Mouse (Mus musculus): Measurements from ENCODE around the gene Pla2g2c. TPM values are rescaled to one million over a fixed set of nuclear protein-coding genes. Genes with fewer than 3 reads are reported as not detected.
A peak's percentile ranks its signal among the peaks of the same experiment; 100 is the strongest.

The Pla2g2c gene
- polyA plus RNA-seq, 1 experiment from 2014 or later: not detected

DNA sequence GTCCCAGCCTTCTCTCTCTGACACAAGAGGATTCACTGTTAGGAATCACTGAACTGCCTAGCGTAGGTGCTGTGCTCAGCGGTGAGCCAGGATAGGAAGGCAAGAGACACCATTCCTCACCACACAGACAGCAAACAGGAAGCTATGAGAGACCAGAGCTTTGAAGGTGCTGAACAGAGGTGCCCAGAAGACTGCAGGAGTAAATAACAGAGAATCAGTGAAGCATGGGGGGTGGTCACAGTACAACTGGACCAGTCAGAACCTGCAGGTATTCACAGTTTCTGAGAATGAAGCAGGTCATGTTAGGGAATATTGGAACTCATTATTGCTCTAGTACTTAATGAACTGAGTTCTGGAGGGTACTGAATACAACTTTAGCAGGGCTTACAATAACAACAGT lies 26.3 kb upstream of the Pla2g2c start:
- 41% methylated on average over 2 of the region's 2 CpGs for WGBS (ENCODE audit: insufficient replicate concordance)
- H3K4me2 ChIP-seq (ENCODE audit: low read depth, low read length): no peak overlapping the region
- no peaks in the 10 kb centered on the region for H3K36me3 ChIP-seq (replicated peaks; ENCODE audit: insufficient read depth, low read length)
- H3K4me3 ChIP-seq (ENCODE audit: low read depth, low read length): no peak overlapping the region
- H3K27ac ChIP-seq (ENCODE audit: low read depth): no peak overlapping the region
- ATAC-seq (no peak), DNase-seq (no peak)
- H3K27me3 ChIP-seq (ENCODE audit: insufficient read depth, low read length): 0 out of 2 replicates have a peak, but pooled peaks cover 3% of the 10 kb centered on the region
- no peaks in the 10 kb centered on the region for H3K4me1 ChIP-seq (ENCODE audit: insufficient read depth)
- TF ChIP-seq EP300 (IDR thresholded peaks at IDR 0.05; ENCODE audit: low read depth): no peak
- H3K9me3 ChIP-seq (ENCODE audit: low read length): no peaks in the 10 kb centered on the region
- no peak overlapping the region for H3K9ac ChIP-seq (replicated peaks)

DNA sequence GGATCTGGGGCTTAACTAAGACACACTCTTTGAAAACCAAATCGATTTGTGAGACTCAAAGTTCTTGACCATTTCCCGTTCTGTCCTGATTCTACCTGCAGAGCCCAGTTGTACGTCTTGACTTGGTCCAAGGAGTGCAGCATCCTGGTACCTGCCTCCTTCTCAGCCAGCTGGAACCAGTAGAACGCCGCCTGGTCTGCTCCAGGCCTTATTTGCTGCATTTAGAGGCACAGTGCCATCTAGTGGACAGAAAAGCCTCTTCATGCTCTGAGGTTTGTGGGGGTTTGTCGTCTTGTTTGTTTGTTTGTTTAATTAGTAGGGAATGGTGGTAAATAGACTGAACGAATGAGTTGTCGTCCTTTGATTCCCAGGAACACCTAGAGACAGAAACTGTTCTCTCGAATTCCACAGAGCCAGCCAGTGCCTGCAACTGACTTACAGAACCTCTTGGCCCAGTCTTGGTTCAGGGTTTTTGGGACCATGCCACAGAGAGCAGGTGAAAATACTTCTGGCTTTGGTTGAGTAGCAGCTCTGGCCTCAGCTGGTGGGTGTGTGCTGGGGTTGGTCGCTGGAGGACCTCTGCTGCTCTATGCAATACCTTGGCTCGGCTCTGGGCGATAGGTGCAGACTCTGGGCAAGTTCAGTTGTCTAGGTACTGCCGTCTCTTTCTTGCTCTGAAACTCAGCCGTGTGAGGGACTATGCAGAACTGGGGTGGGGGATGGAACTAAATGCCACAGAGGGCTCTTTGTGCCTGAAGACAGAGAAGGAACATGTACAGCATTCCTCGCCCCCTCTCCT lies 24.2 kb upstream of the Pla2g2c start:
- ATAC-seq: no peak

DNA sequence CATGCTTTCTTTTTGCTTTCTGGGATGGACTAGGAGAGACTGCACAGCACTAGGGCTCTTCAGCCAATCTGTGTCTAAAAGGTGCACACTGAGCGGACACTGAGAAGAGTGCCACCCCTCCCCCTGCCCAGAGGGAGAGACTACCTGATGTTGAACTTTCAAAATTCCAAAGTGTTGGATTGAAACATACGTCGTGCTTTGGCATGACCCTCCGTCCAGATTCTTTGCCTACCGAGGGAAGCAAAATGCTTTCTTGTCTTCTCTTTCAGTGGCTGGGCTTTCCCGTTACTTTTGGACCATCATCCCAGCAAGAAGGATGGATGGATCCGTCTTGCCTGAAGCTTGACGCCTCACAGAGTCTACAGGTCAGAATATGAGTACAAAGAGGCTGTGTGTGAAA lies 23.5 kb upstream of the Pla2g2c start:
- Histone ChIP-seq H3K4me1 (ENCODE audit: insufficient read depth) (no peaks in the 10 kb centered on the region), H3K4me3 (ENCODE audit: low read depth, low read length) (no peak overlapping the region), H3K36me3 (replicated peaks; ENCODE audit: insufficient read depth, low read length) (no peaks in the 10 kb centered on the region), H3K4me2 (ENCODE audit: low read depth, low read length) (no peak overlapping the region), H3K27ac (ENCODE audit: low read depth) (no peak overlapping the region), H3K27me3 (ENCODE audit: insufficient read depth, low read length) (no peaks in the 10 kb centered on the region), H3K9me3 (ENCODE audit: low read length) (no peaks in the 10 kb centered on the region), H3K9ac (replicated peaks) (no peak overlapping the region)
- WGBS (ENCODE audit: insufficient replicate concordance): 61% methylated on average over 8 of the region's 8 CpGs
- TF ChIP-seq EP300 (IDR thresholded peaks at IDR 0.05; ENCODE audit: low read depth): no peak
- no peak for TF ChIP-seq CTCF (IDR thresholded peaks at IDR 0.05; ENCODE audit: low read depth)
- DNase-seq (no peak), ATAC-seq (no peak)

More for the DNA sequence above, 24.2 kb upstream of the Pla2g2c start:
- TF ChIP-seq CTCF (IDR thresholded peaks at IDR 0.05; ENCODE audit: low read depth): peak; percentile 83
- TF ChIP-seq EP300 (IDR thresholded peaks at IDR 0.05; ENCODE audit: low read depth): no peak
- H3K4me3 ChIP-seq (ENCODE audit: low read depth, low read length): no peak overlapping the region
- no peaks in the 10 kb centered on the region for H3K4me1 ChIP-seq (ENCODE audit: insufficient read depth)
- H3K27me3 ChIP-seq (ENCODE audit: insufficient read depth, low read length): no peaks in the 10 kb centered on the region
- no peaks in the 10 kb centered on the region for H3K9me3 ChIP-seq (ENCODE audit: low read length)
- H3K27ac ChIP-seq (ENCODE audit: low read depth): no peak overlapping the region
- no peak overlapping the region for H3K9ac ChIP-seq (replicated peaks)
- 28% methylated on average over 15 of the region's 15 CpGs for WGBS (ENCODE audit: insufficient replicate concordance)
- H3K36me3 ChIP-seq (replicated peaks; ENCODE audit: insufficient read depth, low read length): no peaks in the 10 kb centered on the region
- DNase-seq: peak; percentile 31
- H3K4me2 ChIP-seq (ENCODE audit: low read depth, low read length): no peak overlapping the region

DNA sequence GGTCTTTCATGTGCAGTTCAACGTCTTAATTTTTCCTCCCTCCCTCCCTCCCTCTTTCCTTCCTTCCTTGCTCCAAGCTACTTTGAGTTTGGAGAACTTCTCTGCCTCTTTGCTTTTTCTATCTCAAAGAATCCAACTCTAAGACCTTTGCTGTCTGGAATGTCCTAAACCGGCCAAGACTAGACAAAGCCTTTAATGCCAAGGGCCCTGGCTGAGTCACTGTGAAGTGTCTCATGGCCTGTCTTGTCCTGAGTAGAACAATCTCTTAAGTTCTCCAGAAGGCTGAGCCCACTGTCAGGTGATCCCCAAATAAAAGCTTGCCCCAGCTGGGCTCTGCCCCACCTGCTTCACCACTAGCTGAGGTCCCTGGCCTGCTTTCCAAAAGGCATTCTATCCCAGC lies 22.6 kb upstream of the Pla2g2c start:
- Histone ChIP-seq H3K4me3 (ENCODE audit: low read depth, low read length) (no peak overlapping the region), H3K4me2 (ENCODE audit: low read depth, low read length) (no peak overlapping the region), H3K9me3 (ENCODE audit: low read length) (no peaks in the 10 kb centered on the region), H3K36me3 (replicated peaks; ENCODE audit: insufficient read depth, low read length) (no peaks in the 10 kb centered on the region), H3K27me3 (ENCODE audit: insufficient read depth, low read length) (no peaks in the 10 kb centered on the region), H3K27ac (ENCODE audit: low read depth) (no peak overlapping the region), H3K9ac (replicated peaks) (no peak overlapping the region), H3K4me1 (ENCODE audit: insufficient read depth) (no peaks in the 10 kb centered on the region)
- 63% methylated on average over 2 of the region's 2 CpGs for WGBS (ENCODE audit: insufficient replicate concordance)
- TF ChIP-seq CTCF (IDR thresholded peaks at IDR 0.05; ENCODE audit: low read depth) (no peak), EP300 (IDR thresholded peaks at IDR 0.05; ENCODE audit: low read depth) (no peak)
- no peak for DNase-seq
- ATAC-seq: no peak

DNA sequence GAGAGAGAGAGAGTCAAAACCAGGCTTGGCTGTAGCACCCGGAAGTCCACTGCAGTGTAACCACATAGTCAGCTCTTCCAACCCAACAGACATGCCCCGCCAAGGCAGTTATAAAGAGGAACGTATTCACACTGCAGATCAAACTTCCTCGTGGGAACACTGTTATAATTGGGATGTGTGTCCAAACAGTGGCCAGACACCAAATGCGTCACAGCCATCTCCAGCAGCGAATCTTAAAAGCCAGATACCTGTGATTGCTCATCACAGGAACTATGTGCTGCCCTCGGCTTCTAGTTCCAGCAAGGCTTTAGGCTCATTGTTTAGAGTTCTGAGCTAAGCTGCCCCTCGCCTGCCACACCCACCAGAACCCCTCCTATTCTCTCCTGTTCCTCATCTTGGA lies 22.1 kb upstream of the Pla2g2c start:
- no peak overlapping the region for H3K4me2 ChIP-seq (ENCODE audit: low read depth, low read length)
- no peak overlapping the region for H3K27ac ChIP-seq (ENCODE audit: low read depth)
- ATAC-seq: no peak
- no peaks in the 10 kb centered on the region for H3K27me3 ChIP-seq (ENCODE audit: insufficient read depth, low read length)
- H3K4me1 ChIP-seq (ENCODE audit: insufficient read depth): no peaks in the 10 kb centered on the region
- no peak overlapping the region for H3K9ac ChIP-seq (replicated peaks)
- H3K4me3 ChIP-seq (ENCODE audit: low read depth, low read length): no peak overlapping the region
- TF ChIP-seq EP300 (IDR thresholded peaks at IDR 0.05; ENCODE audit: low read depth) (no peak), CTCF (IDR thresholded peaks at IDR 0.05; ENCODE audit: low read depth) (no peak)
- H3K9me3 ChIP-seq (ENCODE audit: low read length): no peaks in the 10 kb centered on the region
- no peak for DNase-seq
- no peaks in the 10 kb centered on the region for H3K36me3 ChIP-seq (replicated peaks; ENCODE audit: insufficient read depth, low read length)
- WGBS (ENCODE audit: insufficient replicate concordance): 66% methylated on average over 8 of the region's 8 CpGs

DNA sequence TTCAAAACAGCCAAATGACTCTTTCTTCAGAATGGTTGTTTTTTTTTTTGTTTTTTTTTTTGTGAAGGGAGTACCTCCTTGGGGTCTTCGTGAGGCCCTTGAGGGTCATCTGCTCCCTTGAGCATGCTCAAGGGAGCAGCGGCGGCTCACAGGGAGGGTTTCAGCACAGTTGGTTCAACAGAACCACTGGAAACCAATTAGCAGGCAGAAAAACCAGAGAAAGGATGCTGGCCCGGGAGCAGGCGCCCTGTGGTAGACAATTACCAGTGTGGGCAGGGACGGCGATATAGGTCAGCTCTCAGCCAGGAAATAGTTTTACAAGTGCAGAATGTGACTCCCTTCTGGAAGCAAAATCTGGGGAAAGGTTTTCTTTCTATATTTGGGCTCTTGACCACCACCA lies 21.0 kb upstream of the Pla2g2c start:
- ATAC-seq (no peak), DNase-seq (no peak)
- Histone ChIP-seq H3K4me2 (ENCODE audit: low read depth, low read length) (no peak overlapping the region), H3K4me1 (ENCODE audit: insufficient read depth) (no peaks in the 10 kb centered on the region), H3K36me3 (replicated peaks; ENCODE audit: insufficient read depth, low read length) (no peaks in the 10 kb centered on the region), H3K4me3 (ENCODE audit: low read depth, low read length) (no peak overlapping the region), H3K9me3 (ENCODE audit: low read length) (no peaks in the 10 kb centered on the region), H3K27ac (ENCODE audit: low read depth) (no peak overlapping the region), H3K9ac (replicated peaks) (no peak overlapping the region), H3K27me3 (ENCODE audit: insufficient read depth, low read length) (no peaks in the 10 kb centered on the region)
- 63% methylated on average over 7 of the region's 7 CpGs for WGBS (ENCODE audit: insufficient replicate concordance)
- no peak for TF ChIP-seq CTCF (IDR thresholded peaks at IDR 0.05; ENCODE audit: low read depth)
- no peak for TF ChIP-seq EP300 (IDR thresholded peaks at IDR 0.05; ENCODE audit: low read depth)
